Mouse (Mus musculus) forelimb bud, embryonic 11.5 days (tissue): ENCODE measurements around the gene Tdp1.

ENCODE experiments used
- DNase-seq: peaks from one replicate; pipeline ENCODE4 v3.0.0-alpha.2; 2012; ENCODE audit warnings: low read depth, low spot score

Tdp1 gene

GRCm38 (mm10) chr12:99884269-99885261, at the start of gene Tdp1, which contains the start of gene Efcab11:
Gene Tdp1, plus strand, starts transcription at chr12:99884517.
Gene Efcab11, minus strand, starts transcription at chr12:99884439.
- peak; percentile 92 for DNase-seq

GRCm38 (mm10) chr12:99836404-99837131, 47.7 kb upstream of the Tdp1 start:
- DNase-seq, result peak; percentile 69

GRCm38 (mm10) chr12:99837528-99837927, 46.8 kb upstream of the Tdp1 start:
- no peak for DNase-seq

GRCm38 (mm10) chr12:99838109-99838508, 46.2 kb upstream of the Tdp1 start:
- no peak for DNase-seq

- DNase-seq, result no peak
These were observed 45.6 kb upstream of the Tdp1 start for GRCm38 (mm10) chr12:99838703-99839102.

GRCm38 (mm10) chr12:99844951-99845350, 39.4 kb upstream of the Tdp1 start:
- no peak for DNase-seq

GRCm38 (mm10) chr12:99849996-99850395, 34.3 kb upstream of the Tdp1 start:
- no peak for DNase-seq

- DNase-seq, result no peak
These were observed 30.7 kb upstream of the Tdp1 start for GRCm38 (mm10) chr12:99853323-99854258.

- no peak for DNase-seq
These were observed 28.3 kb upstream of the Tdp1 start for GRCm38 (mm10) chr12:99856011-99856410.

GRCm38 (mm10) chr12:99858664-99859063, 25.7 kb upstream of the Tdp1 start:
- DNase-seq, result no peak

GRCm38 (mm10) chr12:99859391-99860100, 24.8 kb upstream of the Tdp1 start:
- DNase-seq, result no peak

GRCm38 (mm10) chr12:99860981-99861380, 23.3 kb upstream of the Tdp1 start:
- no peak for DNase-seq

GRCm38 (mm10) chr12:99864613-99865012, 19.7 kb upstream of the Tdp1 start:
- no peak for DNase-seq

- no peak for DNase-seq
These were observed 15.5 kb upstream of the Tdp1 start for GRCm38 (mm10) chr12:99868821-99869220.

- no peak for DNase-seq
These were observed 10.9 kb upstream of the Tdp1 start for GRCm38 (mm10) chr12:99873443-99873842.

- no peak for DNase-seq
These were observed 9.7 kb upstream of the Tdp1 start for GRCm38 (mm10) chr12:99874609-99875008.

GRCm38 (mm10) chr12:99883000-99883712, 1.2 kb upstream of the Tdp1 start:
- peak; percentile 97 for DNase-seq

- peak; percentile 44 for DNase-seq
These were observed 608 bp upstream of the Tdp1 start for GRCm38 (mm10) chr12:99883713-99884105.

GRCm38 (mm10) chr12:99885282-99885901, 1.1 kb downstream of the Tdp1 start:
- DNase-seq, result no peak

GRCm38 (mm10) chr12:99897846-99898245, 13.5 kb downstream of the Tdp1 start:
- no peak for DNase-seq
